Mouse (Mus musculus) splenic B cell, adult 2 months (primary cell): ENCODE results near the gene Prr5l.
A peak's percentile ranks its signal among the peaks of the same experiment; 100 is the strongest.

Source experiments
- DNase-seq: peaks from one replicate; pipeline ENCODE4 v3.0.0-alpha.2; 2011; ENCODE audit warnings: low read depth, low spot score
- H3K27me3 ChIP-seq: 2 replicates; pipeline ENCODE4 v1.6.1; 2012; ENCODE audit warnings: mild to moderate bottlenecking, low read length, moderate library complexity, mixed read lengths; ENCODE audit not compliant: control insufficient read depth, poor library complexity, insufficient read depth, severe bottlenecking
- H3K36me3 ChIP-seq: 2 replicates; pipeline ENCODE4 v1.6.1; 2012; ENCODE audit warnings: mild to moderate bottlenecking, low read length, moderate library complexity, mixed read lengths; ENCODE audit not compliant: control insufficient read depth, poor library complexity, insufficient read depth, severe bottlenecking

Gene Prr5l

DNA sequence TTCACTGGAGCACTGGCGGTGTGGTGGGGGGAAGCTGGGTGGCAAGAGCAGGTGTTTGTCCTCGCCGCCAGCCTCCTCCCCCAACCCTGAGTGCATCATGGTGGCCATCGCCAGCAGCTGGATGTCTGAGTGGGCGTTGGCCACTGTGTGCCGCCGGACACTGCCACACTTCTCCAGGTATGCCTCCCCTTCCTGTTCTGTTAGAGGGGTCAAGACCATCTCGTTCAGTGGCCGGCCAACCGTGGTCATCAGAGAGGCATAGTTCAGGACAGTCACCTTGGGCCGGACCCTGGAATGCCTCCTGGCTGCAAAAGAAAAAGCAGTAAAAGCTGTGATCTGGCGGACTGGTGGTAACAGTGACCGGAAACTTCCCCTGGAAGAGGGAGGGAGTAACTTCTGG lies 165.7 kb downstream of the Prr5l start:
- no peak for DNase-seq
- Histone ChIP-seq H3K27me3 (no peaks in the 10 kb centered on the region; the same call in 1 of the 2 replicates), H3K36me3 (no peaks in the 10 kb centered on the region)

DNA sequence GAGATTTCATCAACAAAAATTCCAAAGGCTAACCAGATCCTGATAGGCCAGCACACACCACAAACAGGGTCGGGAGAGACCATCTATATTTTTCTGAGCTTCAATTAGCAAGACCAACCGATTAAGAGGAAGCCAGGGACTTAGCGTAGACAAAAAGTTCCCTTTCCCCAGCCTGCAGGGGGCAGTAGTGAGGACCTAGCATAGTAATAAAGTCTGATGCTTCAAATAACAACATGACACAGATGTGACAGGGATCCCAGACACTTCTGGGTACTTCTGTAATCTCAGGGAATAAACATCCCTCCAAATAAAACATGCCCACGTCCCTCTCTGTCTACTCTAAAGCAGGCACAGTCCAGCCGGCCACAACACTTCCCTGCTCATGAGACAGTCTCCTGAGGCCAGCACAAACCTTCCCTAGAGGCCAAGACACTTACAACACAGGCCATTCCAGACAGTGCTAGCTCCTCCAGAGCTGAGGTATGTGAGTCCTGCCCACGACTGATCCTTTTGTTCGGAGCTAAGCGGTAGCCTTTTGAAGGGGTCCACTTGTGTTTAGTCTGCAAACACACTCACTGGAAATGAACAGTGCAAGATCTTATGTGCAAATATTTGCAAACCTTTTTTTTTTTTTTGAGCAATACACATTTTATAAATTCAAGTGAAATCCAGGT lies 167.0 kb downstream of the Prr5l start:
- no peaks in the 10 kb centered on the region for H3K36me3 ChIP-seq
- H3K27me3 ChIP-seq: no peaks in the 10 kb centered on the region; the same call in 1 of the 2 replicates
- DNase-seq: peak; percentile 74

DNA sequence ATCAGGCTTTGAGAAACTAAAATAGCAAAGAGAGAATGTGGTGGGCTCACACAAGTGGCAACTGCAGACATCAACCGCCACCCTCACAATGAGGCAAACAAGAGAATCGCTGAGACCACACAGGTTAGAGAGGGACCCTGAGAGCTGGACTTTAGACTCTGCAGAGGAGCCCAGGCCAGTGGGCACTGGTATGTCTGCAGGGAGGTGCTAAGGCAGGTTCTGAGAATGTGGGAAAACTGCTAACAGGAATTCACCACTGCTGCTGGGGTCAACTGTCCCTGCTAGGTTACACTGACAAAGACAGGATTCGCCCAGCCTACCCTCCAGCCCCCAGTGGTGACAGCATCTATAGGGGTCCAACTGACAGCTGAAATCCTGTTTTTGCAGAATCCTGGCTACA lies 171.2 kb downstream of the Prr5l start:
- DNase-seq: no peak

DNA sequence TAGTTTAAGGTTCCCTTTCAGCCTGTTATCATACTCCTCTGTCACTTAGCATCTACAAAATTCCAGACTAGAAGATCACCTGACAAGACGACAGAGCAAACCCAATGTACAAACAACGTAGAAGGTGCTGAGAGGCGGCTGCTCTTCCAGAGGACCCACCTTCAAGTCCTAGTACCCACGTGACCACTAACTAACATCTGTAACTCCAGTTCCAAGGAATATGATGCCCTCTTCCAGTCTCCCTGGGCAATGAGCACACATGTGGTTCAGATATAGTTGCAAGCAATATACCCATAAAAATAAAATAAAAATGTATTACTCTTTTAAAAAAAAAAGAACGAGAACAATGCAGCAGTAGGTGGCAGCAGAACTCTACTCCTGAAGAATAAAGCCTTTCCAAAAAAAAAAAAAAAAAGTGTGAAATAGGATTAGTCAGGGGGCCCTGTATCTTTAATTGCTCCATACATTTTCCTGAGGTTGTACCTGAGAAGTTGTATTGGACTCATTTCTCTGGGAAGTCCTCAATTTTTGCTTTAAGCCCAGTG lies 176.8 kb downstream of the Prr5l start:
- no peaks in the 10 kb centered on the region for H3K36me3 ChIP-seq
- DNase-seq: peak; percentile 29

More for the DNA sequence above, 171.2 kb downstream of the Prr5l start:
- H3K36me3 ChIP-seq: no peaks in the 10 kb centered on the region
- no peaks in the 10 kb centered on the region for H3K27me3 ChIP-seq

DNA sequence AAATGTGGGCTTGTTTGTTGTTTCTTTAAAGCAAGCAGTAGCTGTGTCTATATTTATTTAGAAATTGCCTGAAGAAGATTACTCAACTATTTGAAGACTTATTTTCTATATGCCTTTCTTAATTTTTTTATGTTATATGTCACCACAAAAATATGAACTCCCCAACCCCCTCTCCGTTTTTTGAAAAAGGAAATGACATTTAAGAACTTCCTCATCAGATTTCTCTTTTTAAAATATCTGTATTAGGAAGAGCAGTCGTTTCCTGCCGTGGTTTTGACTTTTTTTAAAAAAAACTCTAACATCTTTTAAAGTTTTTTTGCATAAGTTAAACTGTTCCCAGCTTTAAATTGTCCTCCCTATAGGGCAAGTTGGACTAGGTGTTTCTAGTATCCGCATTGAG lies 183.5 kb downstream of the Prr5l start:
- H3K27me3 ChIP-seq: no peaks in the 10 kb centered on the region
- H3K36me3 ChIP-seq: peaks cover 10% of the 10 kb centered on the region
- peak; percentile 23 for DNase-seq

More for the DNA sequence above, 176.8 kb downstream of the Prr5l start:
- H3K27me3 ChIP-seq: no peaks in the 10 kb centered on the region

DNA sequence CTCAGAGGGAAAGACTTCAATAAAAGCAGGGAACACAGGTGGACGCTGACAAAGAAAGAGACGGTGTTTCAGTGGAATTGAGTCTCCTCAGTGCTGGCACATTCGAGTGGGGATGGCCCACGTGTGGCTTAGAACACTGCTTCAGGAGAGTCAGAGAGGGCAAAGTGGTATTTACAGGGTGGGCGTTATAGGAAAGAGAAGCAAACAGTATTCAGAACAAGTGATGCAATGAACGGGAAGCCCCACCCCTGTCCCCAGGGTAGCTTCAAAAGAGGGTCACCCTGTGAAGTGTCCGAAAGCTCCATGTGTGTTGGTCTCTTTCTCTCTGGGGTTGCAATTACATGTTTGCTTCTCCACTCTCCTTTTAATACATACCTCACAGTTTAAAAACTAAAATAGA lies 187.2 kb downstream of the Prr5l start:
- Histone ChIP-seq H3K27me3 (no peaks in the 10 kb centered on the region), H3K36me3 (peaks cover 12% of the 10 kb centered on the region)
- no peak for DNase-seq

DNA sequence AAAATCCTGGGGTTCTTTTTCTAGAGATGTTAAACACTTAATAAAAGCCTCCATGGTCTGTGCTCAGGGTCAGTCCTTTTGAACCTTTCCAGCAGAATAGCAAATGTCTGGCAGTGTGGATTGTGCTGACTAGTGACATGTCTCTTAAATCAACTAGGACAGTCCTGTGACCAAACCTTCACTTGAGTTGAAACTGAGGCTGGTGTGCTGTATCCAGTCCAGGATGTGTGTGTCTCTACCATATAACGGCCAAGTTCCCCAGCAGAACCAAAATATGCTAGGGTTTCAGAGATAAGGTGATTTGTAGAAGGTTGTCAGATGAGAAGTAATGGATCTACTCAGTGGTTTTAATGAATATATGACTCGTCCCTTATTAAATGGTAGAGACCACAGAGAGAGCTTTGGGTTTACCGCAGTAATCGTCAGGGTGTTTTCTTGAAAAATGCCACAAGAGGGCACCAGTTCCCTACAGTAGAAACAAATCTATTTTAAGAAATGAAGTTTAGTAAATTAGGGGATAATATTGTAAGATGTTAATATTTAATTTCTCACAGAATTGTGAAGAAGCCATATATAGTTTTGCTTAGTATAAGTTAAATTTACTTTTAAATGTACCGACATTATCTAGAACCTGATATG lies 189.1 kb downstream of the Prr5l start:
- Histone ChIP-seq H3K27me3 (no peaks in the 10 kb centered on the region), H3K36me3 (peaks cover 13% of the 10 kb centered on the region)
- DNase-seq: peak; percentile 69

DNA sequence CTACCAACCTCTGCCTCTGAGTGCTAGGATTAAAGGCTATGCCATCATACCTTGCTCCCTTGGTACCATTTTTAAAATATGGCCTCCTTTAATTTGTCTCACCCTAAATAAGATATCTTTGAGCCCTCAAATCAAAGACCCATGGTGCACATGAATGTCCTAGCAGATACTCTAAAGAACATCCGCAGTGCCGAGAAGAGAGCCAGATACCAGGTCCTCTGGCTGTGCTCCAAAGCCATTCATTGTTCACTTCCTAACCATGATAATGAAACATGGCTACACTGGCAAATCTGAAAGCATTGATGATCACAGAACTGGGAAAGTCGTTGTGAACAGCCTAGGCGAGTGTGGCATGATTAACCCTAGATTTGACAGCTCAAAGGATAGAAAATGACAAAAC lies 189.8 kb downstream of the Prr5l start:
- peaks cover 13% of the 10 kb centered on the region for H3K36me3 ChIP-seq
- no peaks in the 10 kb centered on the region for H3K27me3 ChIP-seq
- DNase-seq: no peak

DNA sequence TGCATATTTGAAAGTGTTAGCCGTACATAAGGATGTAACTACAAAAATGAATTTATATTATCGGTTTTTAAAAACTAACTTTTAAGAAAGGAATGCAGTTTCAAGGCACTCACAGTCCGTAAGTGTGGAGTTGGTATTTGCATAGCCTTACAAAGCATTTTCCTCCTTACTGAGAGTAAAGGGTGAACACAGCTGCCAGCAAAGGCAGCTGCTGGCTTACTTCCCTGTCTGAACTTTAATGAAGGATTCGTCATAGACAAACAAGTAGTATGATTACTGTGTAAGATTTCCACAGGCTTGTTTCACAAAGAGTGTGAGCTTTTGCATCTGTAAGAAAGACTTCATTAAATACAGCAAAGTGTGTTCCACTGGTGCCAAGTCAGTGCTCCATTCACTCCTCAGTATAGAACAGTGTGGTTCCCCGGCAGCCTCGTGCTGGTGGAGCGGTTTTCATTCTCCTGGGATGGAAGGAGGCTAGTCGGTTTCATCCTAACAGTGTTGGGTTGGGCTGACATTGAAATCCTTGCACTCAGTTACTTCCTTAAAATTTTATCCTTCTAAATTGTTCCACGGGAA lies 192.5 kb downstream of the Prr5l start:
- Histone ChIP-seq H3K36me3 (peaks cover 6% of the 10 kb centered on the region; the same call in 1 of the 2 replicates), H3K27me3 (no peaks in the 10 kb centered on the region)
- no peak for DNase-seq

DNA sequence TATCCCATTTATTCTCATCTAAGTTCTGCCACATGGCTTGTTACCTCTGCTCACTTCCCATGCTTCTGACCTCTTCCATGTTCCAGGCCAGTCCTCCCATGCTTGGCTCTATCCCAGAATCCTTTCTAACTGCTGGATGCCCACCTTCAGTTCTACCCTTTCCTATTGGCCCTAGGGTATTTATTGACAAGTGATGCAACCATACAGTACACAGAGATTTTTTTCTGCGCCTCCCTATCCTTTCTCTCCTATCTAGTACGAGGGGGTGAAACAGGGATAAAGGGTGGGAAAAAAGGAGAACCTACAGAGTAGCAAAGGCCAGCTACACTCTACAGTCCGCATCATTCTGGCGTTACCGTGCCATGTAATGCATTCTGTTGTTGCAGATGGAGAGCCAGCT lies 194.8 kb downstream of the Prr5l start:
- DNase-seq: no peak
- peaks cover 6% of the 10 kb centered on the region; the same call in 1 of the 2 replicates for H3K36me3 ChIP-seq
- H3K27me3 ChIP-seq: no peaks in the 10 kb centered on the region

DNA sequence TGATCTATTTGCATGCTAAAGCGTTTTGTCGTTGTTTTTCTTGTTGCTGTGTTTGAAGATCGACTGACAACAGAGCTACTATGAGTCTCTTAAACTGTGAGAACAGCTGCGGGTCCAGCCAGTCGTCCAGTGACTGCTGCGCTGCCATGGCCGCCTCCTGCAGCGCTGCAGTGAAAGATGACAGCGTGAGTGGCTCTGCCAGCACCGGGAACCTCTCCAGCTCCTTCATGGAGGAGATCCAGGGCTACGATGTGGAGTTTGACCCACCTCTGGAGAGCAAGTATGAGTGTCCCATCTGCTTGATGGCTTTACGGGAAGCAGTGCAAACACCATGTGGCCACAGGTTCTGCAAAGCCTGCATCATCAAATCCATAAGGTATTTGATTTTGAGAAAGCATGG lies 198.4 kb downstream of the Prr5l start:
- Histone ChIP-seq H3K27me3 (no peaks in the 10 kb centered on the region), H3K36me3 (peaks cover 3% of the 10 kb centered on the region; the same call in 1 of the 2 replicates)
- no peak for DNase-seq

DNA sequence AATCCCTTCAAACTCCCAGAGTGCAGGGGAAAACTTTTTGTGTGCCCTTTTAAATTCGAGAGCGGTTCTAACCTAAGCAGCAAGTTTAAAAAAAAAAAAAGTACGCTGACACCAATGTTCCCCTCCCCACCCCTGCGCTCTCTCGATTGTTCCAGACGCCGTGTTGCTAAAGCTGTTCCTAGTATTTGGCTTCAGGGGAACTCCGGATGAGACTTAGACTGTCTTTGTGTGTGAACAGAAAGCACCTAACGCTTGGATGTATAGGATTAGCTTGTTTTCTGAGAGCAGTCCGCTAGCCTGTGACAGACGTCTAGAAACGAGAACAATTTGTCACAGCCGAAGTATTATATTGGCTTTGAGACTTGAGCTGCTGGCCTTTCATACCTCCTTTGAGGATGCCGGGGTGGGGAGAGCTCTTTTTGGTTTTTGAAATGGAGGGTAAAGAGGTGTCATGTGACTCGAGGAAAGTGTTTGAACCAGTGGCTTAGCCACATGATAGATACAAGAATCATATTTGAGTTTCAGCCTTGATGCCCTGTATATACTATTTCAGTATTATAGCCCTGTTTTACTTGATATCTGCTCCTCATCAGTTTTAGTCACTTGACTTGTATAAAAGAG lies 203.6 kb downstream of the Prr5l start:
- Histone ChIP-seq H3K36me3 (no peaks in the 10 kb centered on the region; the same call in 1 of the 2 replicates), H3K27me3 (no peaks in the 10 kb centered on the region)
- DNase-seq: peak; percentile 44

DNA sequence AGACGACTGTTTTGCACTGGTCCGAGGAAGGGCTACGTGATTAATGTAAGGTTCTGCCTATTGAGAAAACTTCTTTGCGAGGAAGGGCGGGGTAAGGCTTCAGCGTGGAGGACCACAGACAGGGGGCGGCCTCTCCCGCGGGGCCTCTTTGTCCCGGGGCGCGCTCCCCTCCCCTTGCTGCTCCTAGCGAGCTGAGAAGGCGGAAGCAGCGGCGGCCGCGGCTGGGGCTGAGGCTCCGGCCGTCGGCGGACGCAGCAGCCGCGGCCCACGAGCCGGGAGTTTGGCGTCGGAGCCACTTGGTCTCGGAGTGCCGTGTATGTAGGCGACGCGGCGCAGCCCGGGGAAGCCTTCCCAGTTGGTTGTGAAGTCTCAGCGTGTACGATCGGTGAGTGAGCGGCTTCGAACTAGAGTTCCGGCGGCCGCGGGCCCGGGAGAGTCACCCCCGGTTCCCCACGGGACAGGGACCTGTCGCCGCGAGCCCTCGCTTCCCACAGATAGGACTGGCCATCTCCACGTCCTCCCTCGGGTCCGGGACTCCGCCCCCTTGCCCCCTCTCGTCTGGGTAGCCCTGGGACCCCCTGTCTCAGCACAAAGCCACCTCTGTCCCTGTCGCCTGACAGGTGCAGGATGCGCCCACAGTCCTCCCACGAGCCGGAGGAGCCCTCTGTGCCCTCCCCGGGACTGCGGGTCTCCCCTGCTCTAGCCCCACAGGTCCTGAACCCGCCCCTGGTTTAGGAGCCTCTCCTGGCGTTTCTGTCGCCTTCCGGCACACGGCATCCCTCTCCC lies 204.4 kb downstream of the Prr5l start, which contains the start of gene Traf6:
Traf6 (plus strand) TSS at position 194 of the 786 bp plus-strand sequence.
- no peaks in the 10 kb centered on the region for H3K36me3 ChIP-seq
- peak; percentile 89 for DNase-seq
- no peaks in the 10 kb centered on the region for H3K27me3 ChIP-seq

DNA sequence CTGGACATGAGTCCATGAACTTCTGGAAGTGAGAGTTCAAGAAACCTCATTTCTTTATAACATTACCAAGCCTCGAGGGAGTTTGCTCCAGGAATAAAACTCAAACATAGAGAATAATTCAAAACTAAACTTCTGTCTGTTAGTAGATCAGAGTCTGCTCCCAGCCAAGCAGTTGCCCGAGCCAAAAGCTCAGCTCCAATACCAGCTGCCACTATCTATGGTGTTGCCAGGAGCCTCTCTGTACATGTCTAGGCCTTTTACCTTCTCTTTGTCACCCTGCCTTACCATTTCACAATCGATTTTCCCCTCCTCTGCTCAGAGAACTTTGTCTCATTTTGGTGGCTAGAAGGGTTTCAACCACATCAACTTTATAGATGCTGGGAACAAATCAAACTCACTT lies 209.3 kb downstream of the Prr5l start:
- H3K27me3 ChIP-seq: no peaks in the 10 kb centered on the region
- no peaks in the 10 kb centered on the region for H3K36me3 ChIP-seq
- DNase-seq: no peak
